In genomic region chr11:106566040-106566785, GRCm38 (mm10) we compare ENCODE assay signal across 14 mouse cellular contexts.
"Had no signal": no experiment of that assay in that cellular context is flagged by ENCODE, and none has a peak within 500 bp of the region (broad histone marks: within the 10 kb centered on the region; RNA-seq: fewer than 3 reads in every experiment).

No protein-coding gene starts in this region.

- H3K27me3 ChIP-seq: liver, embryonic 15.5 days; stomach, embryonic 15.5 days had no signal

- H3K4me3 ChIP-seq: left cerebral cortex, adult 2 months; limb, embryonic 10.5 days; liver, embryonic 15.5 days; midbrain, embryonic 10.5 days; stomach, embryonic 15.5 days had no signal

- H3K9me3 ChIP-seq: limb, embryonic 10.5 days; liver, embryonic 15.5 days; midbrain, embryonic 10.5 days; stomach, embryonic 15.5 days had no signal

- DNase-seq: kidney, postnatal 10 days; kidney, postnatal 4 days; lung, adult 2 months; lung, postnatal 36 days; right cerebral cortex, postnatal 14 days; thymus, adult 2 months; thymus, postnatal 25 days had no signal

- ATAC-seq: lung, postnatal 0 days; midbrain, embryonic 16.5 days had no signal

- H3K27ac ChIP-seq: limb, embryonic 10.5 days; liver, embryonic 15.5 days; midbrain, embryonic 10.5 days; stomach, embryonic 15.5 days had no signal
